Mouse (Mus musculus): ENCODE data around the gene Tk1.
"Not testable (repeated sequence)": the region's sequence is repeated elsewhere in the genome, so short reads cannot be mapped to it uniquely, and the experiment has no call there.

The Tk1 gene

DNA sequence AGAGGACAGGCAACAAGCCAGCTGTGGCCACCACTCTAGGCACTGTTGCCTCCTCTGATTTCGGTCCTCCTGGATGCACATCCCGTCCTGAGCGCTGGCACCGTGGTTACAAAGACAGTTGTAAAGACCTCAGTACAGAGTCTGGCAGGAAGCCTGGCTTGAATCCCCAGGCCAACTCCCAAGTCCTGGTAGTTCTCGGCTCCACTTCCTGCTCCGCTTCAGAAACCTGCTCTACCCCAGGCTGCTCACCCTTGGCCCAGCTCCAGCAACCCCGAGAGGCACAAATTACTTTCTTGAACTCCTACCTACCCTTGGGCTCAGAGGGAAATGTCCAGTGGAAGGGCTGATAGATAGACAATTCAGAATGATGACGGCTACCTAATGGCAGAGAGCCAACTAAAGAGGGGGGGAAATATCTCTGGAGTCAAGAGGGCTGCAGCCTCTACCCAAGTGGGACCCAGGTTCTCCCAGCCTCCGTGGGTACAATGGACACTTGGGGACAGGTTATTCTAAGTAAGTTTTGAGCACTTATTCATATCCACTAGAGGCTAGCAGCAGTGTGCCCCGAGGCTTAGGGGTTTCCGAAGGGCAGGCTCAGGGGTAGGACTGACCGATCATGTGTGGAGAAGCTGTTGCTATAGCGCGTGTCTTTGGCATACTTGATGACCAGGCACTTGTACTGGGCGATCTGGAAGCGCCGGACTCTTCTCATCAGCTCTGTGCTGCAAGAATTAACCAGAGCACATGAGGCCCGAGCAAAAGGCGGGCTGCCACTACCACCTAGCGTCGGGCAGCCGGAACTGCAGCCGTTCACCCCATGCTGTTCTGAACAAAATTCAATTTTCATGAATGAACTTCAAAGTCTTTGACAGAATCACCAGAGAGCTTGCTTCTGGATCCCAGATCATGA, 1.6 kb downstream of the Tk1 start:
- in situ Hi-C loops (cut with MboI, MseI), result loop anchor here (5.0 kb wide), 1 partner anchor 102 kb away; no protein-coding TSS in a partner anchor

DNA sequence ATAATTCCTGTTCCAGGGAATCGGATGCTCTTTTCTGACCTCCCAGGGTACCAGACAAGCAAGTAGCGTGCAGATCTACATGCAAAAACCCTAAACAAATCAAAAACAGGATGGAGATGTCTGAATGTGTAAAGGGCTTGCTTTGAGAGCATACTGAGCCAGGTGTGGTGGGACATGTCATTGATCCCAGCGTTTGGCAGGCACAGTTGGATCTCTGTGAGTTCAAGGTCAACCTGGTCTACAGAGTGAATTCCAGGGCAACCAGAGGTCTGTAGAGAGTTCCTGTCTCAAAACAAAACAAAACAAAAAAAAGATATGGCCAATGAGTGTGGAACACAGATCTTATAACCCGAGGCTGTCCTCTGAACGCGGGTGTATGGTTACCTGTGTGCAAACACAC, 2.5 kb downstream of the Tk1 start:
- in situ Hi-C loops (cut with MboI, MseI), result loop anchor here (5.0 kb wide), 1 partner anchor 101 kb away; no protein-coding TSS in a partner anchor

DNA sequence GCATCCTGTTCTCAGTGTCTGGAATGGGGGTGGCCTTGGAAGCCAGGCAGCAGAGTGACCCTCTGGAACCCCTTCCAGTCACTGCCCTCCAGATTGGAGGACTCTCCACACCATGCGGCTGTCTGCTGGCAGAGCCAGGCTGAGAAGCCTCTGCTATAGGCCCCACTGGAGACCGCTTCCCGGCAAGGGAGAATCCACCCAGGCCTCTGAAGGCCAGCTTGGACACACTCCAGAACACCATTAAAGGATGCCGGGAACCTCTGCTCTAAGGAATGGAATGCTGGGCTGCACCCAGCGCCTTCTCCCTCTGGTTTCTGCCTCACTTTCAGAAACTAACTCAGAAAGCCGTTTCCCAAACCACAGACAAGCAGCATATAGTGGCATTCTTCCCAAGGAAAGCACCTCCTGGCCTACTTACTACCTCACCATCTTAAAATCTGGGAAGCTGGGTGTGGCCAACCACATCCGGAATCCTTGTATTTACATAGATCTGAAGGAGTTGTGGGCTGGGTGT, 3.1 kb downstream of the Tk1 start:
- in situ Hi-C loops (cut with MboI, MseI), result loop anchor here (5.0 kb wide), 1 partner anchor 100 kb away; no protein-coding TSS in a partner anchor

DNA sequence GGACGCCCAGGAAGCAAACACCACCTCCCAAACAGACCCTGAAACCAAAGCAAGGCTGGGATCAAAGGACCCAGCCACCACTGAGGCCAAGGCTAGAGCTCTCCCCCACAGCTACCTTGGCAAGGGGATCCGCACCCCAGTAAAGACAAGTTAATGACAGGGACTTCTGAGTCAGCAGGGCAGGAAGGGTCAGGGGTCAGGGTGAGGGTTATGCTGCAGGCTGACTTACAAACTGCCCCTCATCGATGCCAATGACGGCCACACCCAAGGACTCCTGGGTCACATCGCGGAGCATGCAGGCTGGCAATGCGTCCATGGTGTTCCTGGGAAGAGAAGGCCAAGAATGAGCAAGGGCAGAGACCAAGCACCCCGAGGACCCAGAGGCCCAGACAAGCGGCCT, 4.0 kb downstream of the Tk1 start:
- in situ Hi-C loops (cut with MboI, MseI), result loop anchor here (5.0 kb wide), 1 partner anchor 100 kb away; no protein-coding TSS in a partner anchor

DNA sequence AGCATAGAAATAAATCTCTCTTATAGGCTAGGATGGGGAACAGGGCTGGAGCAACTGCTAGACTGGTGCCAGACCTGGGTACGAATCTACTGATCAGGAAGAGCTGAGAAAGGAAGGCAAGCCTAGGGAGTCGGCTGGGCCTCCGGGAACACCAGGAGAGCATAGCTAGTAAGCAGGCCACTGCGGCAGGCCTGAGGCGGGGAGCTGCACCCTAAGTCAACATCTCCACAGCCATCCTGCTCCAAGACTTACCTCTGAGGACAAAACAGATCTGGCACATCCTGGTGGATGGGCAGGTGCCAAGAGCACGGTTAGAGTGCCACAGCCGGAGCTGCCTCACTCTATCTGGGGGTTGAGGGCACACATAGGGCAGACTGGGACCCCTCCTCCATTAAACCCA, 5.7 kb downstream of the Tk1 start:
- in situ Hi-C loops (cut with MboI, MseI), result loop anchor here (5.0 kb wide), 1 partner anchor 98 kb away; no protein-coding TSS in a partner anchor

DNA sequence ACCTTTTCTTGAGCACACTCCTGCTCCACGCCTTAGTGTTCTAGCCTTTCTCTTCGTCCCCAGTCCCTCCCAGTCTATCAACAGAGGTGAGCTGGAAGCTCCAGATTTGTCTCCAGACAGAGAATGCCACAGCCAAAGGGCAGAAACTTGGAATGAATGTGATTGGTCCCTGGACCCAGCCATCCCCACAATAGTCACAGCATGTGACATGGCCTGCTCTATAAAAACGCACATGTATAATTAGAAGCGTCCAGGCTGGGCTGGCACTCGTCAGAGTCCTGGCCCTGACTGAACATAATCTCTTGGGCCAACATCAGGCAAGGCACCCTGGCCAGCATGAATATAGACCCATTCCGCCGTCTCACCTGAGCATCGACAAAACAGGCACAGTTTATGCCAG, 6.8 kb downstream of the Tk1 start:
- in situ Hi-C loops (cut with MboI, MseI), result no loop called here

DNA sequence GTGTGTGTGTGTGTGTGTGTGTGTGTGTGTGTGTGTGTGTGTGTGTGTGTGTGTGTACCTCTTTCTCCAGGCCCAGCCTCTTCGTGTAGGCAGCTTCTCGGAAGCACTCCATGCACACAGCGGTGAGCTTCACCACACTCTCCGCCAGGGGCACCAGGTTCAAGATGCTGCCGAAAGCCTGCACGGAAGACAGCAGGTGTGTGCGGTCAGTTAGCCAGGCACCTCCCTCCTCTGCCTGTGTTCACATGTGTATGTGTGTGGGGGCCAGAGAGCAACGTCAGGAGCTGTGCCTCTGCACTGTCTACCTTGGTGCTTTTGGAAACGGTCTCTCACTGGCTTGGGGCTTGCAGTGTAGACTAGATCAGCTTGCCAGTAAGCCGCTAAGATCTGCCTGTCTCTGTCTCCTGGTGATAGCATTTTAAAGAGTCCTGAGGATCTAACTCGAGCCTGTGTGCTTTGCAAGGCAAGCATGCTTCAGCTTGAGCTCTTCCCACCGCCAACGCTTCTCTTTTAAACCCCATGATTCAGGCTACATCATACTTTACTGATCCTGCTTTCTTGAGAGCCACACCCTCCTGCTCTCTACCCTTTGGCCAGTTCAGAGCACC, 9.4 kb downstream of the Tk1 start:
- in situ Hi-C loops (cut with MboI, MseI), result no loop called here

DNA sequence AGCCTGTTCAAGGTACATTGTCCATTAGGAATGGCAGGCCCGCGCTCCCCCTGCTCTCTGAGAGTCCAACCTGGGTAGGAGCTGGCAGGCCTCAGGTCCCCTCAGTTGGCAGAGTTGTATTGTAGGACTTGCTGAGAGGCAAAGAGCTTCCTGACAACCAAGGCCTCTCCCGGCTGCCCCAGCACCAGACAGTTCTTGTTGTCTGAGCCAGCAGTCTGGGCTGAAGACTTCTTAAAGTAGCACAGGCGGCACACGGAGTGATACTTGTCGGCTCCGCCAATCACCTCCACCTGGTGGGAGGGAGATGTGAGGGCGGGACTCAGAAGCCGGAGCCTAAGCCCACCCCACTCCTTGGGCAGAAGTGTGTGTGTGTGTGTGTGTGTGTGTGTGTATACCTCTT, 10.0 kb downstream of the Tk1 start:
- in situ Hi-C loops (cut with MboI, MseI), result not testable (repeated sequence)

DNA sequence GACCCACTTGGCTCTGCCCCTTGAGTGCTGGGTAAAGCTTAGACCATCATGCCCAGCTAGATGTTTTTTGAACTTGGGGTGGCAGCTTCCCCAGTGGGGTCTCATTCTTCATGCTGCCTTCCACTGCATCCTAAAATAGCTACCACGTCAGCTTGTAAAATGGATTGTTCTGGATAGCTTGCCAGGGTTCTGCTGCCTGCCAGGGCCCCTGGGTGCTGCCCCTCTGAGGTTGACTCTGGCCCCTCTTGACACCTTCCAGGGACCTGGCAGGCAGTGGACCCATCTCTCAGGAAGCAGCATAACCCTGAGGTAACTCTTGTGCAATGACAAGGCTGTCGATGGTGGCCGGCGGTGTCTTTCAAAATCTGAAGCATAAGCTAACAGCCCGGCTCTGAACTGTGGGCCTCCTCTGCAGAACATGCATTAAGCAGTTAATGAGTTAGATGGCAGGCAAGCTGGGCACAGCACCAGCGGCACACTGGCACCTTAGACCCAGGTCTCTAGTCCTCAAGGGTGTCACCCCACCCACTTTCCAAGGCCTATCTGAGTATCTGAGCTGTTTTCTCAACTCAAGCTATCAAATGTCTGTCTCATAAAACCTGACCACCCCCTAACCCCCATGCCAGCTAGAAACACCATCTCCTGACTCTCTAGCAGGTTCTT, 11.1 kb downstream of the Tk1 start:
- in situ Hi-C loops (cut with MboI, MseI), result loop anchor here (5.0 kb wide), 1 partner anchor 428 kb away; no protein-coding TSS in a partner anchor

DNA sequence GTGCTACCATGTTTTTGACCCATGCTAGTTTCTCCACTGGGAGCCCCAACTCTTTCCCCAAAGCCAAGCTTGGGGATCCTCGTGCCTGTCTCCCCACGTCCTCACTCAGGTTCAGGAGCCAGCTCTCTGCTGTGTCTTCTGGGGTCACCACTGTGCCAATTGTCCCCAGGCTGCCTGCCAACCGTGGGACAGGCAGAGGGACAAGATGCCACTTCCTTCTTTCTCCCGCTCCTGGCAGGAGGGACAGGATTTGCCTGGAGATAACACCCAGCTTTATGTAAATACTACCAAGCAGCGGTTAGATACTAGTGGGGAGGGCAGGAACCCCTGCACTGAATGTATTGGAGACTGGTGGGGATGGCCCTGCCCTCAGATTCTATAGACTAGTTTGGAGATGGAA, 12.0 kb downstream of the Tk1 start:
- in situ Hi-C loops (cut with MboI, MseI), result loop anchor here (5.0 kb wide), 1 partner anchor 427 kb away; no protein-coding TSS in a partner anchor

DNA sequence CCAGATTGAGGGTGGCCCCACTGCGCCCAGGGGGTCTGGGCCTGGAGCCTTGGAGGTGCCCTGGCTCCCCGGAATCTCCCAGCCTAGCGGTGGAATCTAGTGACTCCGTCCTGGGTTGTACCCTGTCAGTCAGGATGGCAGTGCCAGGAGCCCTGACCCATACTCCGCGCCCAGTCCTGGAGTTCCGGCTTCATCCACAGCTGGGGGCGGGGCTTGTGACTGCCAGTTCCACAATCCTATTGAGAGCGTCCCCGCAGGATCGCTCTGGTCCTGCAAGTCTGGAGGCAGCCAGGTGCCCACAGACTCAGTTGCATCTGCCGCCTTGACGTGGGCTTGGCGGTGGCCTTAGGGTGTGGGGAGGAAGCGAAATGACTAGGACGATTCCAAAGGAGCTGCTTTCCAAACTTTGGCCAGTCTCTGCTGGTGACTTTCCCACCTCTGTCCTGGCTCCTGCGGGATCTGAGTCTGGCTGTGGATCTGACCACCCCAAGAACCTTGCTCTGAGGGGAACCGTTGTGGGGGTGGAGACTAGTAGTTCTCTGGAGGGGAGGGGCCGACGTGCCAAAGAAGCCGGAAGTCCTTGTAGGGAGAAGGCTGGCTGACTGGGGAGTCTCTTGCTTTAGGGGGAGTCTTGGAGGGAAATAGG, 15.4 kb downstream of the Tk1 start:
- in situ Hi-C loops (cut with MboI, MseI), result loop anchor here (5.0 kb wide), 1 partner anchor 423 kb away; no protein-coding TSS in a partner anchor

DNA sequence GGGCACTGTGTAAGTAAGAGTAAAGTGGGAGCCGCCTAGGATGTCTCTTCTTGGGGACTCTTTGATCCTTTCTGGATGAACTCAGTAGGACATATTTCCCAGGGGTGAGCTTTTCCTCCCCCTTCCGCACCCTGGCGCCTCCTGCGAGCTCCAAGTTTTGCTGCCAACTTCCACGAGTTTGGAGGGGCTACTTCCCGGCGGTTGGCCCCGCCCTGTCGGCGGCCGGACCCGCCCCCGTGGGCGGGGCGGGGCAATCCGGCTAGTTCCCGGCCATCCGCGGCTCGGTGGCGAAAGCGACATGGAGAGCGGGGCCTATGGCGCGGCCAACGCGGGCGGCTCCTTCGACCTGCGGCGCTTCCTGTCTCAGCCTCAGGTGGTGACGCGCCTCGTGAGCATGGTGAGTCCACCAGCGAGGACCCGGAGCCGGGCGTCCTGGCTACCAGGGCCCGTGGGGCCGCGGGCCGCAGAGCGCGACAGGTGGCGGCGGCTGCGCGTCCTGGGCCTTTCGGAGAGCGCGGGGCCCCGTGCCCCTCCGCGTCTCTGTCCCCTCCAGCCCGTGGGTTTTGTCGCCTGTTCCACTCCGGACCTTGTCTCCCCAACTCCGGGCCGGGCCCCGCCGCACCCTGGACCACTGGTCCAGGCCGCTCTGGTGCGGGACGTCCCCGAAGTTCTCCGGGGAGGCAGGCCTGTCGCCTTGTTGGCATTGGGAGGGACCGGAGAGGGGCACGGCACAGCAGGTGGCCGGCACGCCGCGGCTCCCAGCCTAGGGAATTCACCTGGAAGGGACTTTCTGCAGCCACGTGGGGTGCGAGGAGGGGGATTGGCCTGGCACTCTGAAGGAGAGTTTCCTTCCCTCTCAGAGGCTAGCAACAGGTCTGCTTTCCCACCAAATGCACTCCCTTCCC, 16.2 kb downstream of the Tk1 start, which contains the start of the genes Gm20708 and Syngr2:
TSS of gene Gm20708 (plus strand) at position 262 of the 905 bp plus-strand sequence.
TSS of gene Syngr2 (plus strand) at position 262 of the 905 bp plus-strand sequence.
- in situ Hi-C loops (cut with MboI, MseI), result loop anchor here (5.0 kb wide), 1 partner anchor 422 kb away; no protein-coding TSS in a partner anchor

DNA sequence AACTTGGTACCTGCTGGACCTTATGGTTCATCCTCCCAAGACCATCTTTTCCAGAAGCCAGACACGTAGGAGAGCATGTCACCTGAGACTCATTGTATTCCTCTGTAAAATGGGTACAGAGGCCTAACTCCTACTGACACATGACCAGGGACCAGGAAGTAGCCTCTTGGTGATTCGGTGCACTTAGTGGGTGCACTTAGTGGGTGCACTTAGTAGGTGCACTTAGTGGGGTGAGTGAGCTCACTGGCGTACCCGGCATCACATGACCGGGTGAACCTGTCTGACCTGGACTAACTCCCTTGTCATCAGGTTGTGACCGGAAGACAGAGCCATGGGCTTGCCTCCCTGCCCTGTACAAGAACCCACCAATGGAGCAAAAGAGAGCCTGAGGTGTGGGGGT, 19.1 kb downstream of the Tk1 start:
- in situ Hi-C loops (cut with MboI, MseI), result no loop called here

DNA sequence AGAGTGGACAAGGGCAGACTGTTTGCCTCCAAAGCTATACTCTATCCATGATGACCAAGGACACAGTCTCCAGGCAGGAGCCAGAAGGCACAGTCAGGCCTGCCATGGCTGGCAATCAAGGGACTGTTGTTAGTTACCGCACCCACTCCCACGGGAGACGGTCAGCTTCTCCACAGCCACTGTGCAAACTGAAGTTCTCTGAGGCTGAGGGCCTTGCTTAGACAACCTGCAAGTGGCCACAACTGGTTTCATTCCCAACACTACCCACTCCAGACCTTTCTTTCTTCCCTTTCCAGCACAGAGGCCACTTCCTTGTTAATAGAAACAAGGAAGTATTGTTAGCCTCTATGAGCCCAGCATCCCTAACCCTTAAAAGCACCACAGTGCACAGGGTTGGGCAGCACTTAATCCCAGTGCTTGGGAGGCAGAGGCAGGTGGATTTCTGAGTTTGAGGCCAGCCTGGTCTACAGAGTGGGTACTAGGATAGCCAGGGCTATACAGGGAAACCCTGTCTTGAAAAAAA, 22.7 kb downstream of the Tk1 start:
- in situ Hi-C loops (cut with MboI, MseI), result no loop called here

DNA sequence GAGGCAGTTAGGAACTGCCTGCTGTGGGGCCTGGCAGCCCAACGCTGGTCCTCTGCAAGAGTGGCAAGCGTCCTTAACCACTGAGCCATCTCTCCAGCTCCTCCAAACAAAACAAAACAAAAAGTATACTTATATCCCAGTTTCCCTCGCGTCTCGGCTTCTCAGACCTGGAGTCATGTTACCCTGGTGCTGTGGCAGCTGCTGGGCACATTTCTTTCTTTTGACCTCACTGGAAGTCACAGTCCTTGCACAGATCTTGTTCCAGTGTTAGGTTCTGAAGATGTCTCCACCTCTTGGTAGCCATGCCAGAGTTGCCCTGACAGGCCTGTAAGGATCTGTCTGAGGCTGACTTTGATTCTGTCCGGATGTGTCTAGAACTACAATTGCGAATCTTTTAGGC, 24.2 kb downstream of the Tk1 start:
- in situ Hi-C loops (cut with MboI, MseI), result no loop called here

DNA sequence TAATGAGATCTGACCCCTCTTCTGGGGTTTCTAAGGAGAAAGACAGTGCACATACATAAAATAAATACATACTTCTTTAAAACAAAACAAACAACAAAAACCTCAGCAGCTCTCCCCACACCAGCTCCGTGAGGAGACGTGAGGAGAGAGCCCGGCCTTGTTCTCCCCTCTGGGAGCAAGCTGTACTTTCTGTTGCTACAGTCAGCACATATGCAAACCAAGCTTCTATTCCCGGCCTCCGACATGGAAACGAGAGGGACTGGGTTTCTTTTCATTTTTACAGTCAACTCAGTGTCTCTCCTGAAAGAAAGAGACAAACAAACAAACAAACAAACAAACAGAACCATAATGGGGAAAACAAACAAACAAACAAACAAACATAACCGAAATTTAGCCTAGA, 25.9 kb downstream of the Tk1 start:
- in situ Hi-C loops (cut with MboI, MseI), result no loop called here

DNA sequence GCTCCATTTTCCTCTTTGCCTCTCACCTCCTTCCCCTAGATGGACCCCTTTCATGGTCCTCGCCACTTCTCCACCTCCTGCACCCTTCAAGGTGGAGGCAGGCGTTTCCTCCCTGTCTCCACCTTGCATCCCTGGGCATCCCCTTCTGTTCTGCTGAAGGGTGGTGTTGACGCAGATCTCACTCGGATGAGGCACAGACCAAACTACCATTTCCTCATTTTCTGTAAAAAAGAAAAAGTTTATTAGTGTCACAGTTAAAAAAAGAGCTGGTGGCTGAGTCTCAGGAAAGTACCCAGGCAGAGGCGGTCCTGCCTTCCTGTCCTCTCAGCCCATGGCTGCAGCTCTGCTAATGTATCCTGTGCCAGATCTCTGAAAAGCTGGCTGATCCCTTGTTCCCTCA, 26.7 kb downstream of the Tk1 start:
- in situ Hi-C loops (cut with MboI, MseI), result loop anchor here (25.0 kb wide), 1 partner anchor 1387 kb away; the partner anchor contains the start of gene Rnf157

DNA sequence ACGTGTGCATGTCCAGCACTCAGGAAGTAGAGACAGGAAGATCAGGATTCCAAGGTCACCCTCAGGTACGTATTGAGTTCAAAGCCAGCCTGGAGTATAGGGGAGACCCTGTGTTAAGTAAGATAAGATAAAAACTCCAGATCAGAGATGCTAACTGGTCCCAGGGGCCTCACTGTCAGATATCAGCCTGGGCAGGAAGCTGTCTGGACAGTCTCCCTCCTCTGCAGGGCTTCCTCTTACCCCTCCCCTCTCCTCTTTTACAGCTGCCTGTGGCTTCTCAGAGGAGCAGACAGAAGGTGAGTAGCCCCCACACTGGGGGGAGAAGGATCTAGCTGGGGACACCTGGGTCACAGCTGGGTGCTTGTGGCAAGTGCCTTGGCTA, 27.7 kb downstream of the Tk1 start:
- in situ Hi-C loops (cut with MboI, MseI), result loop anchor here (25.0 kb wide), 1 partner anchor 1386 kb away; the partner anchor contains the start of gene Rnf157

DNA sequence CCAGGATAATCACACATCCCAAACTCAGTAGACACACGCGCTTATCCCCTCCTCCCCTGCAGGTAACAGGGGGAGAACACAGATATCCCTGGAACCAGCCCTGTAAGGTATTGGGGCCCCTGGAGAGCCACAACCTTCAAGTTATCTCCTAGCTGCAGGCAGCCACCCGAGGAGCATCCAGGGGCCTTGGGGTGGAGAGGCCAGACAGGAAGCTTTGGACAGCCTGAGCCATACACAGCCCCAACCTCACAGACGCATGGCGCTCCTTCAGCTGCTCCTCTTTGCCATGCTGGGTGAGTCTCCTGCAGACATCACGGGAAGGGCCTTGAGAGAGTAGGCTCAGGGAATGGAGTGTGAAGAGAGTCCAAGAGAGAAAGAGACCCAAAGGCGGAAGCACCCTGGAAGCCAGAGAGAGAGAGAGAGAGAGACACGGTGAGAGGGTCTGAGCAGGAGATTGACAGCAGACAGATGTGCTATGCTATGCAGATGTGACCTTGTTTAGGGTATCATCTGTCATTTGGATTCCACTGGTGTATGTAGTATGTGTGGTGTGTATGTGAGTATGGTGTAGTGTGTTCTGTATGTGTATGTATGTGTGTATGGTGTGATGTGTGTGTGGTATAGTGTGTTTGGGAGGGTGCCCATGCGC, 28.3 kb downstream of the Tk1 start, which contains the start of gene 6030468B19Rik:
TSS of gene 6030468B19Rik (plus strand) at position 150 of the 649 bp plus-strand sequence.
- in situ Hi-C loops (cut with MboI, MseI), result loop anchor here (25.0 kb wide), 1 partner anchor 1385 kb away; the partner anchor contains the start of gene Rnf157
